Mouse (Mus musculus) midbrain, embryonic 11.5 days (tissue): Measurements from ENCODE around the gene AC140267.1. TPM values are rescaled to one million over a fixed set of nuclear protein-coding genes. Genes with fewer than 3 reads are reported as not detected.
A peak's percentile ranks its signal among the peaks of the same experiment; 100 is the strongest.

Source experiments
- ATAC-seq: fragments of 200-750 bp; cut with Nextera tagmentation; 2 replicates; pipeline ENCODE4 v1.8.0; 2017; ENCODE audit warnings: moderate TSS enrichment, moderate library complexity; ENCODE audit not compliant: low FRiP score
- DNase-seq: peaks from one replicate; pipeline ENCODE4 v3.0.0; 2015; ENCODE audit warnings: low spot score; ENCODE audit errors: missing footprints
- H3K27ac ChIP-seq: fragments of 300-500 bp; sonication (generic); 2 replicates; pipeline ENCODE4 v1.5.1; 2014; ENCODE audit warnings: low read depth, low read length
- H3K27me3 ChIP-seq: fragments of 300-500 bp; sonication (generic); 2 replicates; pipeline ENCODE4 v1.6.1; 2014; ENCODE audit warnings: mild to moderate bottlenecking, low read length, moderate library complexity, mixed read lengths; ENCODE audit not compliant: control insufficient read depth, insufficient read depth
- H3K36me3 ChIP-seq: fragments of 300-500 bp; sonication (generic); 2 replicates; pipeline ENCODE4 v1.6.1; 2014; ENCODE audit warnings: mild to moderate bottlenecking, low read length, moderate library complexity, mixed read lengths; ENCODE audit not compliant: control insufficient read depth, insufficient read depth
- H3K4me1 ChIP-seq: fragments of 300-500 bp; sonication (generic); 2 replicates; pipeline ENCODE4 v1.6.1; 2014; ENCODE audit warnings: low read length; ENCODE audit not compliant: control insufficient read depth, insufficient read depth
- H3K4me2 ChIP-seq: fragments of 300-500 bp; sonication (generic); 2 replicates; pipeline ENCODE4 v1.6.1; 2014; ENCODE audit warnings: mild to moderate bottlenecking, moderate library complexity
- H3K4me3 ChIP-seq: fragments of 300-500 bp; sonication (generic); 2 replicates; pipeline ENCODE4 v1.5.1; 2014; ENCODE audit warnings: low read depth, low read length
- H3K9ac ChIP-seq: fragments of 300-500 bp; sonication (generic); 2 replicates; pipeline ENCODE4 v1.6.1; 2014; ENCODE audit warnings: low read length
- H3K9me3 ChIP-seq: fragments of 300-500 bp; sonication (generic); 2 replicates; pipeline ENCODE4 v1.6.1; 2016; ENCODE audit warnings: low read length; ENCODE audit not compliant: control insufficient read depth
- WGBS: fragments of 180-500 bp; shearing (Covaris S2); extraction: QIAGEN DNeasy Blood & Tissue Kit; methylation state at CpG from one replicate; pipeline ENCODE4 v1.1.7; 2014; 5-methylcytosine and 5-hydroxymethylcytosine counted together
- polyA plus RNA-seq: library from polyadenylated mRNA; unstranded; fragments of >200 nt; fragmentation: Nextera tagmentation; extraction: Ambion mirVana; gene quantifications from 2 replicates; pipeline ENCODE4 v1.2.1, GENCODE M21; 2014

AC140267.1 gene
- polyA plus RNA-seq, 1 experiment from 2014 or later = not detected

- no peaks in the 10 kb centered on the region for H3K4me1 ChIP-seq
- no peaks in the 10 kb centered on the region for H3K9me3 ChIP-seq
- H3K9ac ChIP-seq = no peak overlapping the region
- no peak overlapping the region for H3K27ac ChIP-seq
- WGBS = 88% methylated on average over 7 of the region's 7 CpGs
- ATAC-seq = no peak
- H3K36me3 ChIP-seq = no peaks in the 10 kb centered on the region
- H3K4me2 ChIP-seq = no peak overlapping the region
- H3K4me3 ChIP-seq = no peak overlapping the region
- no peaks in the 10 kb centered on the region for H3K27me3 ChIP-seq
- no peak for DNase-seq
Measured at GRCm38 (mm10) chr15:80223751-80224150, 11.9 kb upstream of the AC140267.1 start.

- Histone ChIP-seq H3K9ac (no peak overlapping the region), H3K9me3 (no peaks in the 10 kb centered on the region), H3K4me3 (no peak overlapping the region), H3K36me3 (no peaks in the 10 kb centered on the region), H3K27me3 (no peaks in the 10 kb centered on the region), H3K4me2 (no peak overlapping the region), H3K27ac (no peak overlapping the region), H3K4me1 (no peaks in the 10 kb centered on the region)
- ATAC-seq = no peak
- DNase-seq = peak; percentile 95
- 27% methylated on average over 9 of the region's 9 CpGs for WGBS
Measured at GRCm38 (mm10) chr15:80225208-80225607, 10.4 kb upstream of the AC140267.1 start.

GRCm38 (mm10) chr15:80225796-80226195 lies 9.8 kb upstream of the AC140267.1 start:
- ATAC-seq = no peak
- Histone ChIP-seq H3K36me3 (no peaks in the 10 kb centered on the region), H3K4me2 (no peak overlapping the region), H3K4me3 (no peak overlapping the region), H3K9me3 (no peaks in the 10 kb centered on the region), H3K27ac (no peak overlapping the region), H3K4me1 (no peaks in the 10 kb centered on the region), H3K27me3 (no peaks in the 10 kb centered on the region), H3K9ac (no peak overlapping the region)
- WGBS = 49% methylated on average over 2 of the region's 2 CpGs
- DNase-seq = peak; percentile 90

DNA sequence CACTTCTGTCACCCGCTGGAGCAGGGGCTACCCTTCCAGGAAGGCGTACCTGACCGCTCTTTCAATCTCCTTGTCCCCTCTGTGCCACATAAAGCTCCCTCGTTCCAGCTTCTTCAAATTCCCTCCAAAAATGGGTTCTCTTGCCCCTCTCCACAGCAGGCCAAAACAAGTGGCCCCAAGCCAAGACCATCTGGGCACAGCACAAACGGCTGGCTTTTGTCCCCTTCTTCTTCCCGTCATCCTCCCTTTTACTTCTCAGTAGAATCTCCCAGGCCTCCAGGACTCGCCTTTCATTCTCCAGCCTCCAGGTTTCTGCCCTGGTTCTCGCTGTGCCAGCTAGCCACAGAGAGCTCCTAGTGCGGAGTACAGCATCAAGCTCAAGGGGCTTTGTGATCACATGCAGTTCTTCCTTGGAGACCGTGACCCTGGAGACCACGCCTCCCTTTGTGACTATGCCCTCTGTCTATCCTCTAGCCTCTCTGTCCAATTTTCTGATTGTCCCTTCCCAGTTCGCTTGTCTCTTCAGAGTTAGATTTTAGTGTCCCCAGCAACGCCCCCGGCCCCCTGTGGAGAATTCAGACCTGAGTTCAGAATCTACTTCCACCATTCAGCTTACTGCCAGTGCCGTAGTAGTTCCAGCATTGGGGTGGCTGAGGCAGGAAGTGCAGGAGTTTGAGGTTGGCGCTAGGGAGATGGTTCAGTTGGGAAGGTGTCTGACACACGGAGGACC lies 7.4 kb upstream of the AC140267.1 start:
- H3K9ac ChIP-seq = no peak overlapping the region
- H3K9me3 ChIP-seq = no peaks in the 10 kb centered on the region
- H3K36me3 ChIP-seq = no peaks in the 10 kb centered on the region
- no peaks in the 10 kb centered on the region for H3K27me3 ChIP-seq
- no peak overlapping the region for H3K4me2 ChIP-seq
- H3K27ac ChIP-seq = no peak overlapping the region
- ATAC-seq (no peak), DNase-seq (peak; percentile 76)
- 66% methylated on average over 17 of the region's 17 CpGs for WGBS
- no peak overlapping the region for H3K4me3 ChIP-seq
- no peaks in the 10 kb centered on the region for H3K4me1 ChIP-seq

DNA sequence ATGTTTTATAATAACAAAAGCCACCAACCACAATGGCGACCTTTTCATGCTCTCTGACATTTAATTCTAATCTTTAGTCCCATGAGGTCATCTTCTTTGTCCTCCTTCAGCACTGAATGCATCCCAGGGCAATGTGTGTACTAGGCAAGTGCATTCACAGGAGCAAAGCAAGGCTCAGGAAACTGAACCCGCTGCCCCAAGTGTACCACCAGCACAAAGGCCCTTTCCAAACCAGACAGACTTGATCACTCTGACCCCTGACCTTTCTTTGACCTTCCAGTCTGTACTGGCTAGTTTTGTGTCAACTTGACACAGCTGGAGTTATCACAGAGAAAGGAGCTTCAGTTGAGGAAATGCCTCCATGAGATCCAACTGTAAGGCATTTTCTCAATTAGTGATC lies 3.3 kb upstream of the AC140267.1 start:
- 25% methylated on average over 2 of the region's 2 CpGs for WGBS
- Histone ChIP-seq H3K27ac (no peak overlapping the region; the same call in 1 of the 2 replicates), H3K4me3 (no peak overlapping the region), H3K4me2 (no peak overlapping the region), H3K4me1 (peaks cover 7% of the 10 kb centered on the region), H3K9me3 (no peaks in the 10 kb centered on the region), H3K27me3 (no peaks in the 10 kb centered on the region), H3K9ac (no peak overlapping the region), H3K36me3 (peaks cover 10% of the 10 kb centered on the region; the same call in 1 of the 2 replicates)
- DNase-seq = peak; percentile 86
- no peak for ATAC-seq

- no peaks in the 10 kb centered on the region for H3K27me3 ChIP-seq
- no peaks in the 10 kb centered on the region for H3K9me3 ChIP-seq
- no peak overlapping the region for H3K9ac ChIP-seq
- H3K4me2 ChIP-seq = no peak overlapping the region
- 71% methylated on average over 4 of the region's 4 CpGs for WGBS
- H3K27ac ChIP-seq = no peak overlapping the region; the same call in 1 of the 2 replicates
- peak; percentile 14; the same call in 1 of the 2 replicates for ATAC-seq
- peaks cover 11% of the 10 kb centered on the region; the same call in 1 of the 2 replicates for H3K36me3 ChIP-seq
- no peak overlapping the region for H3K4me3 ChIP-seq
- DNase-seq = peak; percentile 80
- peaks cover 7% of the 10 kb centered on the region for H3K4me1 ChIP-seq
Measured at GRCm38 (mm10) chr15:80233053-80233452, 2.6 kb upstream of the AC140267.1 start.

DNA sequence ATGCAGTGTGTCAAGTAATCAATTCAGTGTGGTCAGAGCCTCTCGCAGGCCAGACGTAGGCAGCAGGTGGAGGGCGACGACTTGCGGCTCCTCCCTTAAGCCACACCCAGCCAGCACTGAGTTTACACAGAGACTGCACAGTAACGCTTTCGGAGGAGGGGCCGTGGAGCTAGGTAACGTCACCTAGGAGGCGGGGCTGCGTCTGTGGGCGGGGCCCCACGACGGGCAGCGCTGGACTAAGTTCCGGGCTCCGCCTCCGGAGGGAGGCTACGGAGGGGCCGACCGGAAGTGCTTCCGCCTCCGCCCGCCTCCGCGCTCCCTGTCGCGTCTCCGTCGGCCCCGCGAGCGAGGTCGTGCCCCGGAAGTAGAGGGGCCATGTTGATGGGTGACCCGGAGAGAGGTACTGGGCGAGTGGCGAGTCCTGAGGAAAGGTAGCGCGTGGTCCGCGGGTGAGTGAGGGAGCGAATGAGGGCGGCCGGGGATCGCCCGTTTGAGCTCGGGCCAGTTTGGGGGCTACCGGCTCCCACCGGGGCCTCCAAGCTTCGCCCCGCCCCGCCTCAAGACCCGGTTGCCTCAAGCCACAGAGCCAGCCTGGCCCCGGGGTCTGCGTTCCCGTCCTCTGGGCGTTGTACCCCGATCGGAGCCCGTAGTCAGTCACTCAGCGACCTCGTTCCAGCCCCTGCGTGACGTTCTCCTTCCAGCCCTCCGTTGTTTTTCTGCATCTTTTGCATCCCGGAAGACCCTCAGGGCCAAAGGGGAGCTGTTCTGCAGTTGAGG lies 1.7 kb upstream of the AC140267.1 start, which contains the start of gene Mief1:
Gene Mief1, plus strand, starts transcription at position 286 of the 777 bp plus-strand sequence.
- Histone ChIP-seq H3K9ac (peak within 1 kb of the TSS; percentile 87), H3K4me1 (peaks cover 7% of the 10 kb centered on the region), H3K36me3 (peaks cover 13% of the 10 kb centered on the region; the same call in 1 of the 2 replicates), H3K27ac (peak within 1 kb of the TSS; percentile 38), H3K9me3 (no peaks in the 10 kb centered on the region), H3K4me3 (peak within 1 kb of the TSS; percentile 88), H3K4me2 (peak within 1 kb of the TSS; percentile 83), H3K27me3 (no peaks in the 10 kb centered on the region)
- peak; percentile 98 for ATAC-seq
- WGBS = under 1% methylated on average over 64 of the region's 67 CpGs
- peak; percentile 100 for DNase-seq

DNA sequence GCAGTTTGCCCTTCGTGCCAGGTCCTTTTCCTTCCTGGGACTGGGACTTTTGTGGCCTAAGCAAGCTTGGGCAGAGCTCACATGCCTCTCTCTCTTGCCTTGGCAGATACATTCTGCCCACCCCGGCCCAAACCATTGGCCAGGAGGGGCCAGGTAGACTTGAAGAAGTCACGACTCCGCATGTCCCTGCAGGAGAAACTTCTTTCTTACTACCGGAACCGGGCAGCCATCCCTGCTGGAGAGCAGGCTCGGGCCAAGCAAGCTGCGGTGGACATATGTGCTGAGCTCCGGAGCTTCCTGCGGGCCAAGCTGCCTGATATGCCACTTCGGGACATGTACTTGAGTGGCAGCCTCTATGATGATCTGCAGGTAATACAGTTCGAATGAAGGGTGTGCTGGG lies 12.5 kb downstream of the AC140267.1 start:
- WGBS = 96% methylated on average over 12 of the region's 12 CpGs
- Histone ChIP-seq H3K4me3 (no peak overlapping the region), H3K9ac (no peak overlapping the region), H3K27ac (no peak overlapping the region), H3K27me3 (no peaks in the 10 kb centered on the region), H3K4me1 (no peaks in the 10 kb centered on the region), H3K36me3 (peaks cover 31% of the 10 kb centered on the region), H3K4me2 (no peak overlapping the region), H3K9me3 (no peaks in the 10 kb centered on the region)
- DNase-seq = peak; percentile 33
- ATAC-seq = no peak

- Histone ChIP-seq H3K27ac (no peak overlapping the region), H3K9ac (no peak overlapping the region), H3K9me3 (no peaks in the 10 kb centered on the region), H3K36me3 (peaks cover 28% of the 10 kb centered on the region), H3K27me3 (no peaks in the 10 kb centered on the region), H3K4me2 (no peak overlapping the region), H3K4me1 (no peaks in the 10 kb centered on the region), H3K4me3 (no peak overlapping the region)
- DNase-seq (peak; percentile 57), ATAC-seq (no peak)
- 100% methylated on average over 1 of the region's 1 CpGs for WGBS
Measured at GRCm38 (mm10) chr15:80248596-80248995, 13.0 kb downstream of the AC140267.1 start.
